ENCODE assay signal across 22 mouse cellular contexts in the genomic region with DNA sequence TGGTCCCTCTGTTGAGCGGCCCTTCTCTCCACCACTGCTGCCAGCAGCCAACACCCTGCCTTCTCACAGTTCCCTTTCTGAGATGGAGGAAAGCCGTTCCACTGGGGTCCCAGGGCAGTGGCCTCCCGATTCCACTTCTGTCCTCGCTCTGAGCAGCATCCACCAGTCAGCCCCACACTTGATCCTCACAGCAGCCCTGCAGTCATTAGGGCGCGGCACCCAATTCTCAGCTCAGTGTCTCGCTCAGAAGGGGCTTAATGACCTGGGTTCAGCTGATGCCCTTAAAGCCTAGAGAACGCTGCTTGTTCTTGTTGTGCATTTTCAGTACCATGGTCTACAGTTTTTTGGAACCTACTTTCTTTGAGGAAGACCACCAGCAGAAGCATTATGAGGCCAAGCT. TPM values are rescaled to one million over a fixed set of nuclear protein-coding genes. Genes with fewer than 3 reads are reported as not detected.
DNase-seq lines count a peak whose midpoint lies in the region; ATAC-seq and TF ChIP-seq lines count a peak whose summit lies in the region.
"Had no signal": no experiment of that assay in that cellular context is flagged by ENCODE, and none has a peak within 500 bp of the region (broad histone marks: within the 10 kb centered on the region; RNA-seq: fewer than 3 reads in every experiment).

No protein-coding gene starts in this region.

- no peak for DNase-seq in forebrain, embryonic 10.5 days (ENCODE audit: extremely low spot score, low spot score)
- DNase-seq in forebrain, postnatal 0 days = no peak
- no peak for DNase-seq in heart, embryonic 10.5 days (ENCODE audit: low spot score)
- no peak for DNase-seq in heart, postnatal 36 days
- no peak for DNase-seq in heart, postnatal 0 days (ENCODE audit: low spot score)
- DNase-seq in midbrain, embryonic 10.5 days (ENCODE audit: low spot score) = no peak
- DNase-seq in midbrain, embryonic 14.5 days = no peak
- DNase-seq: adrenal gland, adult 8-10 months; adrenal gland, postnatal 36 days; B cell, adult 2 months; cerebellum, adult 2 months; cerebellum, postnatal 10 days; heart, postnatal 10 days; kidney, adult 11 months; kidney, adult 9 months had no signal

- H3K9ac ChIP-seq in forebrain, postnatal 0 days = no peak overlapping the region
- no peak overlapping the region for H3K9ac ChIP-seq in heart, postnatal 0 days (replicated peaks; ENCODE audit: low read depth, low read length)
- no peak overlapping the region; the same call in 1 of the 2 replicates for H3K9ac ChIP-seq in heart, embryonic 12.5 days
- H3K9ac ChIP-seq in midbrain, embryonic 14.5 days (replicated peaks; ENCODE audit: low read length) = no peak overlapping the region
- H3K9ac ChIP-seq: hindbrain, embryonic 12.5 days had no signal

- no peaks in the 10 kb centered on the region for H3K9me3 ChIP-seq in forebrain, embryonic 10.5 days
- H3K9me3 ChIP-seq in forebrain, postnatal 0 days (ENCODE audit: low read length) = no peaks in the 10 kb centered on the region
- no peaks in the 10 kb centered on the region for H3K9me3 ChIP-seq in heart, embryonic 10.5 days
- no peaks in the 10 kb centered on the region for H3K9me3 ChIP-seq in heart, postnatal 0 days (replicated peaks; ENCODE audit: control insufficient read depth, low read length)
- no peaks in the 10 kb centered on the region for H3K9me3 ChIP-seq in heart, embryonic 12.5 days (replicated peaks)
- H3K9me3 ChIP-seq in midbrain, embryonic 10.5 days (replicated peaks) = no peaks in the 10 kb centered on the region
- H3K9me3 ChIP-seq in midbrain, embryonic 14.5 days (ENCODE audit: control insufficient read depth, low read length) = no peaks in the 10 kb centered on the region
- H3K9me3 ChIP-seq: embryonic facial prominence, embryonic 10.5 days; G1E; hindbrain, embryonic 12.5 days had no signal

- H3K4me2 ChIP-seq in forebrain, postnatal 0 days (ENCODE audit: low read depth) = no peak overlapping the region
- no peak overlapping the region for H3K4me2 ChIP-seq in heart, postnatal 0 days (ENCODE audit: low read depth, low read length)
- no peak overlapping the region for H3K4me2 ChIP-seq in heart, embryonic 12.5 days
- no peak overlapping the region for H3K4me2 ChIP-seq in midbrain, embryonic 14.5 days (ENCODE audit: low read length)
- H3K4me2 ChIP-seq: hindbrain, embryonic 12.5 days had no signal

- ATAC-seq in forebrain, postnatal 0 days = no peak
- ATAC-seq in heart, postnatal 0 days (ENCODE audit: insufficient read depth, low read depth) = no peak
- no peak for ATAC-seq in heart, embryonic 12.5 days (ENCODE audit: insufficient number of reproducible peaks, low FRiP score)
- ATAC-seq in midbrain, embryonic 14.5 days (ENCODE audit: low FRiP score, low TSS enrichment) = no peak
- ATAC-seq: CD4-positive, CD25-positive, alpha-beta regulatory T cell, adult 4 months; forebrain, embryonic 14.5 days; hindbrain, postnatal 0 days had no signal

- intact Hi-C loops in heart, postnatal 36 days (cut with DNase I) = loop anchor here (5.0 kb wide), 1 partner anchor 139 kb away; the partner anchor contains the start of gene Id3

- TF ChIP-seq EP300 in heart, postnatal 0 days (IDR thresholded peaks at IDR 0.05; ENCODE audit: low read depth) = no peak

- no peak for TF ChIP-seq CTCF in forebrain, postnatal 0 days (IDR thresholded peaks at IDR 0.05; ENCODE audit: low read depth)
- TF ChIP-seq CTCF in heart, postnatal 0 days (IDR thresholded peaks at IDR 0.05; ENCODE audit: low read depth) = no peak

- peak overlapping the region; percentile 68 for H3K27ac ChIP-seq in forebrain, embryonic 10.5 days
- H3K27ac ChIP-seq in forebrain, postnatal 0 days (ENCODE audit: low read depth, low read length) = no peak overlapping the region
- H3K27ac ChIP-seq in heart, embryonic 10.5 days = peak overlapping the region; percentile 67; the same call in 1 of the 2 replicates
- 0 out of 2 replicates have a peak overlapping the region, but pooled peaks have one; percentile 98 for H3K27ac ChIP-seq in heart, postnatal 0 days (ENCODE audit: low read depth)
- no peak overlapping the region for H3K27ac ChIP-seq in heart, embryonic 12.5 days (ENCODE audit: poor library complexity, severe bottlenecking)
- peak overlapping the region; percentile 69; the same call in 1 of the 2 replicates for H3K27ac ChIP-seq in midbrain, embryonic 10.5 days (replicated peaks)
- no peak overlapping the region for H3K27ac ChIP-seq in midbrain, embryonic 14.5 days (replicated peaks; ENCODE audit: low read depth, low read length)
- H3K27ac ChIP-seq: hindbrain, embryonic 12.5 days; hindbrain, postnatal 0 days had no signal

- H3K4me1 ChIP-seq in forebrain, embryonic 10.5 days = peaks cover 44% of the 10 kb centered on the region
- peaks cover 16% of the 10 kb centered on the region for H3K4me1 ChIP-seq in forebrain, postnatal 0 days (ENCODE audit: insufficient read depth)
- H3K4me1 ChIP-seq in heart, embryonic 10.5 days = peaks cover 35% of the 10 kb centered on the region
- peaks cover 16% of the 10 kb centered on the region for H3K4me1 ChIP-seq in heart, postnatal 0 days (ENCODE audit: control insufficient read depth, insufficient read depth)
- peaks cover 26% of the 10 kb centered on the region for H3K4me1 ChIP-seq in heart, embryonic 12.5 days (replicated peaks)
- peaks cover 41% of the 10 kb centered on the region for H3K4me1 ChIP-seq in midbrain, embryonic 10.5 days
- peaks cover 27% of the 10 kb centered on the region for H3K4me1 ChIP-seq in midbrain, embryonic 14.5 days (ENCODE audit: control insufficient read depth, insufficient read depth, low read length)

- no peaks in the 10 kb centered on the region for H3K27me3 ChIP-seq in forebrain, embryonic 10.5 days (ENCODE audit: poor library complexity, severe bottlenecking)
- H3K27me3 ChIP-seq in forebrain, postnatal 0 days (ENCODE audit: insufficient read depth, low read length) = no peaks in the 10 kb centered on the region
- H3K27me3 ChIP-seq in heart, embryonic 10.5 days (ENCODE audit: insufficient read depth, poor library complexity, severe bottlenecking) = no peaks in the 10 kb centered on the region
- no peaks in the 10 kb centered on the region for H3K27me3 ChIP-seq in heart, postnatal 0 days (ENCODE audit: control insufficient read depth, insufficient read depth, low read length)
- H3K27me3 ChIP-seq in heart, embryonic 12.5 days (replicated peaks) = no peaks in the 10 kb centered on the region
- H3K27me3 ChIP-seq in midbrain, embryonic 10.5 days (ENCODE audit: low read depth, poor library complexity, severe bottlenecking) = peaks cover 9% of the 10 kb centered on the region; the same call in 1 of the 2 replicates
- H3K27me3 ChIP-seq in midbrain, embryonic 14.5 days (ENCODE audit: control insufficient read depth, insufficient read depth, low read length) = no peaks in the 10 kb centered on the region
- H3K27me3 ChIP-seq: hindbrain, embryonic 12.5 days had no signal

- 85% methylated on average over 8 of the region's 8 CpGs for WGBS in forebrain, embryonic 10.5 days
- 91% methylated on average over 8 of the region's 8 CpGs for WGBS in forebrain, postnatal 0 days
- WGBS in heart, embryonic 10.5 days = 71% methylated on average over 8 of the region's 8 CpGs
- WGBS in heart, postnatal 0 days = 87% methylated on average over 8 of the region's 8 CpGs
- WGBS in heart, embryonic 12.5 days = 75% methylated on average over 8 of the region's 8 CpGs
- 86% methylated on average over 8 of the region's 8 CpGs for WGBS in midbrain, embryonic 10.5 days
- 87% methylated on average over 8 of the region's 8 CpGs for WGBS in midbrain, embryonic 14.5 days

- H3K4me3 ChIP-seq in forebrain, embryonic 10.5 days = no peak overlapping the region
- no peak overlapping the region for H3K4me3 ChIP-seq in forebrain, postnatal 0 days (ENCODE audit: low read depth, low read length)
- H3K4me3 ChIP-seq in heart, embryonic 10.5 days = no peak overlapping the region
- no peak overlapping the region for H3K4me3 ChIP-seq in heart, postnatal 0 days (ENCODE audit: low read depth, low read length)
- no peak overlapping the region for H3K4me3 ChIP-seq in heart, embryonic 12.5 days
- H3K4me3 ChIP-seq in midbrain, embryonic 10.5 days = no peak overlapping the region
- H3K4me3 ChIP-seq in midbrain, embryonic 14.5 days (replicated peaks; ENCODE audit: low read depth, low read length) = no peak overlapping the region
- H3K4me3 ChIP-seq: embryonic facial prominence, embryonic 10.5 days; hindbrain, embryonic 12.5 days had no signal

- no peaks in the 10 kb centered on the region for H3K36me3 ChIP-seq in forebrain, embryonic 10.5 days (replicated peaks)
- H3K36me3 ChIP-seq in forebrain, postnatal 0 days (ENCODE audit: insufficient read depth) = no peaks in the 10 kb centered on the region
- H3K36me3 ChIP-seq in heart, embryonic 10.5 days = no peaks in the 10 kb centered on the region
- H3K36me3 ChIP-seq in heart, postnatal 0 days (replicated peaks; ENCODE audit: control insufficient read depth, insufficient read depth, low read length) = no peaks in the 10 kb centered on the region
- no peaks in the 10 kb centered on the region for H3K36me3 ChIP-seq in heart, embryonic 12.5 days
- H3K36me3 ChIP-seq in midbrain, embryonic 10.5 days = no peaks in the 10 kb centered on the region
- H3K36me3 ChIP-seq in midbrain, embryonic 14.5 days (ENCODE audit: control insufficient read depth, insufficient read depth, low read length) = no peaks in the 10 kb centered on the region
- H3K36me3 ChIP-seq: embryonic facial prominence, embryonic 10.5 days; G1E; hindbrain, embryonic 12.5 days had no signal

RNA-seq across cellular contexts. Expression of gene Zfp46, which starts 3.4 kb away (rescaled TPM):
- 21.1 and 21.8 TPM in 2 replicates for polyA plus RNA-seq in forebrain, embryonic 10.5 days (2016; fragmentation: Nextera tagmentation; extraction: Ambion mirVana)
- 72.6 and 73.1 TPM in 2 replicates for total RNA-seq in forebrain, postnatal 0 days (2014; rRNA removed)
- polyA plus RNA-seq in forebrain, postnatal 0 days (2015; fragmentation: Nextera tagmentation; extraction: Ambion mirVana) = 23.6 and 31.0 TPM in 2 replicates
- polyA plus RNA-seq in heart, embryonic 10.5 days (2016; fragmentation: Nextera tagmentation; extraction: Ambion mirVana) = 14.6 and 18.7 TPM in 2 replicates
- total RNA-seq in heart, postnatal 36 days (2021) = 10 to 100 TPM; 37.4 to 57.1 TPM
- 19.1 and 21.3 TPM in 2 replicates for total RNA-seq in heart, postnatal 0 days (2014; rRNA removed; ENCODE audit: low replicate concordance)
- polyA plus RNA-seq in heart, postnatal 0 days (2015; fragmentation: Nextera tagmentation; extraction: Ambion mirVana) = 15.3 and 19.5 TPM in 2 replicates
- polyA plus RNA-seq in heart, embryonic 12.5 days (2016; fragmentation: Nextera tagmentation; extraction: Ambion mirVana) = 24.7 and 24.9 TPM in 2 replicates
- 23.3 and 30.3 TPM in 2 replicates for polyA plus RNA-seq in midbrain, embryonic 10.5 days (2016; fragmentation: Nextera tagmentation; extraction: Ambion mirVana)
- 31.1 and 47.7 TPM in 2 replicates for polyA plus RNA-seq in midbrain, embryonic 14.5 days (2014; fragmentation: Nextera tagmentation; extraction: Ambion mirVana)

RNA-seq across cellular contexts. Expression of gene Hnrnpr, which starts 29.6 kb away (rescaled TPM):
- polyA plus RNA-seq in forebrain, embryonic 10.5 days (2016; fragmentation: Nextera tagmentation; extraction: Ambion mirVana) = 231 and 248 TPM in 2 replicates
- 162 and 169 TPM in 2 replicates for total RNA-seq in forebrain, postnatal 0 days (2014; rRNA removed)
- 175 and 214 TPM in 2 replicates for polyA plus RNA-seq in forebrain, postnatal 0 days (2015; fragmentation: Nextera tagmentation; extraction: Ambion mirVana)
- 126 and 148 TPM in 2 replicates for polyA plus RNA-seq in heart, embryonic 10.5 days (2016; fragmentation: Nextera tagmentation; extraction: Ambion mirVana)
- 10 to 100 TPM; 37.6 to 43.2 TPM for total RNA-seq in heart, postnatal 36 days (2021)
- 25.1 and 39.7 TPM in 2 replicates for total RNA-seq in heart, postnatal 0 days (2014; rRNA removed; ENCODE audit: low replicate concordance)
- polyA plus RNA-seq in heart, postnatal 0 days (2015; fragmentation: Nextera tagmentation; extraction: Ambion mirVana) = 57.9 and 70.0 TPM in 2 replicates
- 112 and 115 TPM in 2 replicates for polyA plus RNA-seq in heart, embryonic 12.5 days (2016; fragmentation: Nextera tagmentation; extraction: Ambion mirVana)
- polyA plus RNA-seq in midbrain, embryonic 10.5 days (2016; fragmentation: Nextera tagmentation; extraction: Ambion mirVana) = 229 and 258 TPM in 2 replicates
- polyA plus RNA-seq in midbrain, embryonic 14.5 days (2014; fragmentation: Nextera tagmentation; extraction: Ambion mirVana) = 152 and 207 TPM in 2 replicates

RNA-seq across cellular contexts. Expression of gene Tcea3, which starts 33.6 kb away (rescaled TPM):
- polyA plus RNA-seq in forebrain, embryonic 10.5 days (2016; fragmentation: Nextera tagmentation; extraction: Ambion mirVana) = 0.49 and 0.77 TPM in 2 replicates
- total RNA-seq in forebrain, postnatal 0 days (2014; rRNA removed) = 0.31 and 0.48 TPM in 2 replicates
- polyA plus RNA-seq in forebrain, postnatal 0 days (2015; fragmentation: Nextera tagmentation; extraction: Ambion mirVana) = 1.6 and 1.9 TPM in 2 replicates
- polyA plus RNA-seq in heart, embryonic 10.5 days (2016; fragmentation: Nextera tagmentation; extraction: Ambion mirVana) = 35.6 and 47.2 TPM in 2 replicates
- 100 to 1,000 TPM; 121 to 126 TPM for total RNA-seq in heart, postnatal 36 days (2021)
- total RNA-seq in heart, postnatal 0 days (2014; rRNA removed; ENCODE audit: low replicate concordance) = 28.6 and 36.6 TPM in 2 replicates
- polyA plus RNA-seq in heart, postnatal 0 days (2015; fragmentation: Nextera tagmentation; extraction: Ambion mirVana) = 103 and 105 TPM in 2 replicates
- polyA plus RNA-seq in heart, embryonic 12.5 days (2016; fragmentation: Nextera tagmentation; extraction: Ambion mirVana) = 56.9 and 57.6 TPM in 2 replicates
- 0.79 and 0.81 TPM in 2 replicates for polyA plus RNA-seq in midbrain, embryonic 10.5 days (2016; fragmentation: Nextera tagmentation; extraction: Ambion mirVana)
- 0.18 and 1.2 TPM in 2 replicates for polyA plus RNA-seq in midbrain, embryonic 14.5 days (2014; fragmentation: Nextera tagmentation; extraction: Ambion mirVana)
- polyA plus RNA-seq: G1E had no signal

Comparison
In these comparisons a context has a peak if more than half of its experiments do, and no peak if none do; other contexts are left out.
1. H3K27ac ChIP-seq: peak in forebrain, embryonic 10.5 days (single experiment), heart, embryonic 10.5 days (single experiment), heart, postnatal 0 days (single experiment) and midbrain, embryonic 10.5 days (single experiment); none in forebrain, postnatal 0 days (single experiment), heart, embryonic 12.5 days (single experiment) and midbrain, embryonic 14.5 days (single experiment).
2. RNA of gene Tcea3, which starts 33.6 kb away (polyA plus RNA-seq): 103 to 105 TPM in heart, postnatal 0 days, 56.9 to 57.6 TPM in heart, embryonic 12.5 days and 35.6 to 47.2 TPM in heart, embryonic 10.5 days; 1.6 to 1.9 TPM in forebrain, postnatal 0 days, 0.18 to 1.2 TPM in midbrain, embryonic 14.5 days, 0.79 to 0.81 TPM in midbrain, embryonic 10.5 days and 0.49 to 0.77 TPM in forebrain, embryonic 10.5 days; every median in the first group is over 10 times any median in the second.